ENCODE assay signal across 7 mouse cellular contexts in genomic region chr9:65561016-65561415, GRCm38 (mm10). TPM values are rescaled to one million over a fixed set of nuclear protein-coding genes. Genes with fewer than 3 reads are reported as not detected.
A peak's percentile ranks its signal among the peaks of the same experiment; 100 is the strongest.
DNase-seq lines count a peak whose midpoint lies in the region; ATAC-seq and TF ChIP-seq lines count a peak whose summit lies in the region.

No protein-coding gene starts in this region.

- no peak overlapping the region for H3K27ac ChIP-seq in thymus, adult 2 months (ENCODE audit: control insufficient read depth, insufficient read depth, low read length)
- no peak overlapping the region for H3K27ac ChIP-seq in midbrain, embryonic 14.5 days (replicated peaks; ENCODE audit: low read depth, low read length)

- TF ChIP-seq CTCF in thymus, adult 2 months (IDR thresholded peaks at IDR 0.05; ENCODE audit: borderline replicate concordance, control insufficient read depth, extremely low read depth, insufficient read depth, low read length, poor library complexity), result no peak

- H3K9me3 ChIP-seq in midbrain, embryonic 14.5 days (ENCODE audit: control insufficient read depth, low read length), result no peaks in the 10 kb centered on the region

- H3K9ac ChIP-seq in midbrain, embryonic 14.5 days (replicated peaks; ENCODE audit: low read length), result no peak overlapping the region

- TF ChIP-seq POLR2A in thymus, adult 2 months (IDR thresholded peaks at IDR 0.05; ENCODE audit: control insufficient read depth, extremely low read depth, insufficient read depth, low read length, poor library complexity), result no peak

- DNase-seq in kidney, adult 9 months, result peak; percentile 64
- no peak for DNase-seq in kidney, postnatal 10 days
- peak; percentile 61 for DNase-seq in adrenal gland, adult 8-10 months
- DNase-seq in cerebellum, adult 9-10 months, result peak; percentile 39
- no peak for DNase-seq in thymus, adult 2 months
- no peak for DNase-seq in midbrain, embryonic 14.5 days

- no peak overlapping the region for H3K4me3 ChIP-seq in thymus, adult 2 months (ENCODE audit: control insufficient read depth, insufficient read depth, low read length)
- no peak overlapping the region for H3K4me3 ChIP-seq in midbrain, embryonic 14.5 days (replicated peaks; ENCODE audit: low read depth, low read length)

- WGBS in thymus, adult 2 months, result 94% methylated on average over 4 of the region's 4 CpGs
- 84% methylated on average over 4 of the region's 4 CpGs for WGBS in midbrain, embryonic 14.5 days

- no peaks in the 10 kb centered on the region for H3K27me3 ChIP-seq in thymus, adult 2 months (ENCODE audit: control insufficient read depth, insufficient read depth, low read length)
- no peaks in the 10 kb centered on the region for H3K27me3 ChIP-seq in midbrain, embryonic 14.5 days (ENCODE audit: control insufficient read depth, insufficient read depth, low read length)

- peaks cover 32% of the 10 kb centered on the region for H3K36me3 ChIP-seq in thymus, adult 2 months (ENCODE audit: control insufficient read depth, insufficient read depth, low read length)
- H3K36me3 ChIP-seq in midbrain, embryonic 14.5 days (ENCODE audit: control insufficient read depth, insufficient read depth, low read length), result 0 out of 2 replicates have a peak, but pooled peaks cover 13% of the 10 kb centered on the region

- no peak overlapping the region for H3K4me2 ChIP-seq in midbrain, embryonic 14.5 days (ENCODE audit: low read length)

- H3K4me1 ChIP-seq in thymus, adult 2 months (replicated peaks; ENCODE audit: control insufficient read depth, insufficient read depth, low read length), result no peaks in the 10 kb centered on the region
- H3K4me1 ChIP-seq in midbrain, embryonic 14.5 days (ENCODE audit: control insufficient read depth, insufficient read depth, low read length), result 0 out of 2 replicates have a peak, but pooled peaks cover 2% of the 10 kb centered on the region

- ATAC-seq in hematopoietic stem cell, adult 5-6 weeks (replicated peaks in 1 of 2; ENCODE audit: insufficient read depth in 1 of 2, low FRiP score in 2 of 2, low TSS enrichment in 1 of 2, low read depth in 1 of 2, poor library complexity in 2 of 2, severe bottlenecking in 2 of 2), result peak; percentile 86 to 87
- no peak for ATAC-seq in midbrain, embryonic 14.5 days (ENCODE audit: low FRiP score, low TSS enrichment)

RNA-seq across cellular contexts. Expression of gene Plekho2, which starts 18.8 kb away (rescaled TPM):
- 10 to 100 TPM; 52.6 to 84.0 (median 64.7) TPM for total RNA-seq in adrenal gland, adult 8-10 months (2022)
- 41.1 and 42.4 TPM in 2 replicates for total RNA-seq in hematopoietic stem cell, adult 5-6 weeks (2017)
- 37.9 and 38.8 TPM in 2 replicates for polyA plus RNA-seq in thymus, adult 2 months (2012; rRNA removed)
- polyA plus RNA-seq in midbrain, embryonic 14.5 days (2014; fragmentation: Nextera tagmentation; extraction: Ambion mirVana), result 2.9 and 4.6 TPM in 2 replicates

RNA-seq across cellular contexts. Expression of gene Pif1, which starts 25.9 kb away (rescaled TPM):
- under 1 TPM in 3 of 4 experiments, not detected in 1; 0.06 to 0.49 (median 0.22) TPM for total RNA-seq in adrenal gland, adult 8-10 months (2022)
- total RNA-seq in hematopoietic stem cell, adult 5-6 weeks (2017), result 6.7 and 6.8 TPM in 2 replicates
- 37.5 and 55.4 TPM in 2 replicates for polyA plus RNA-seq in thymus, adult 2 months (2012; rRNA removed)
- 1.5 and 2.6 TPM in 2 replicates for polyA plus RNA-seq in midbrain, embryonic 14.5 days (2014; fragmentation: Nextera tagmentation; extraction: Ambion mirVana)

RNA-seq across cellular contexts. Expression of gene Ankdd1a, which starts 41.0 kb away (rescaled TPM):
- 1 to 10 TPM; 3.5 to 6.0 (median 5.6) TPM for total RNA-seq in adrenal gland, adult 8-10 months (2022)
- not detected in 2 replicates for total RNA-seq in hematopoietic stem cell, adult 5-6 weeks (2017)
- 0.15 TPM in 1 of 2 replicates, not detected in the other for polyA plus RNA-seq in thymus, adult 2 months (2012; rRNA removed)
- 0.55 and 1.00 TPM in 2 replicates for polyA plus RNA-seq in midbrain, embryonic 14.5 days (2014; fragmentation: Nextera tagmentation; extraction: Ambion mirVana)

Comparison
In these comparisons a context has a peak if more than half of its experiments do, and no peak if none do; other contexts are left out.
1. DNase-seq: peak in kidney, adult 9 months (single experiment), adrenal gland, adult 8-10 months (single experiment) and cerebellum, adult 9-10 months (single experiment); none in kidney, postnatal 10 days (single experiment), thymus, adult 2 months (single experiment) and midbrain, embryonic 14.5 days (single experiment).